Mouse (Mus musculus): ENCODE measurements around the gene Cdca3.
"Not testable (repeated sequence)": the region's sequence is repeated elsewhere in the genome, so short reads cannot be mapped to it uniquely, and the experiment has no call there.

Gene Cdca3

GRCm38 (mm10) chr6:124809052-124809774, 20.1 kb upstream of the Cdca3 start:
- peak; percentile 67 for DNase-seq (ENCODE audit: low read depth, low spot score)

DNA sequence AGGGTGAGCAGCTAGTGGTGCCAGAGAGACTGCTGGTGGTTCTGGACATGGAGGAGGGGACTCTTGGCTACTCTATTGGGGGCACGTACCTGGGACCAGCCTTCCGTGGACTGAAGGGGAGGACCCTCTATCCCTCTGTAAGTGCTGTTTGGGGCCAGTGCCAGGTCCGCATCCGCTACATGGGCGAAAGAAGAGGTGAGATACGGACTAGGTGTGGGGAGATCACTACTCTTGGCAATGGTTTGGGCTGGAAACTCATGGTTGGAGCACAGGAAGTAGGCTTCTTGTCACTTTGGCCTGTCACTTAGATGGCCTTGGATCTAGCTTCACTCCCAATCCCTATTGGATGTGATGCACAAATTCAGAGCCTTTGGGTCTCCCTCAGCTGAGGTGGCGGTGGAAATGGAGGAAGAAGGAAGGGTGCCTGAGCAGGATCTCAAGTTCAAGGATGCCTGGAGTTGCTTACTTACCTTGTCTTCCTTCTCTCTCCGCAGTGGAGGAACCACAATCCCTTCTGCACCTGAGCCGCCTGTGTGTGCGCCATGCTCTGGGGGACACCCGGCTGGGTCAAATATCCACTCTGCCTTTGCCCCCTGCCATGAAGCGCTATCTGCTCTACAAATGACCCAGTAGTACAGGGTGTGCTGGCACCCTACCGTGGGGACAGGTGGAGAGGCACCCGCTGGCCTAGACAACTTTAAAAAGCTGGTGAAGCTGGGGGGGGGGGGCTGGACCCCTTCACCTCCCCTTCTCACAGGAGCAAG, 19.4 kb upstream of the Cdca3 start:
- DNase-seq (ENCODE audit: low read depth, low spot score): no peak

DNA sequence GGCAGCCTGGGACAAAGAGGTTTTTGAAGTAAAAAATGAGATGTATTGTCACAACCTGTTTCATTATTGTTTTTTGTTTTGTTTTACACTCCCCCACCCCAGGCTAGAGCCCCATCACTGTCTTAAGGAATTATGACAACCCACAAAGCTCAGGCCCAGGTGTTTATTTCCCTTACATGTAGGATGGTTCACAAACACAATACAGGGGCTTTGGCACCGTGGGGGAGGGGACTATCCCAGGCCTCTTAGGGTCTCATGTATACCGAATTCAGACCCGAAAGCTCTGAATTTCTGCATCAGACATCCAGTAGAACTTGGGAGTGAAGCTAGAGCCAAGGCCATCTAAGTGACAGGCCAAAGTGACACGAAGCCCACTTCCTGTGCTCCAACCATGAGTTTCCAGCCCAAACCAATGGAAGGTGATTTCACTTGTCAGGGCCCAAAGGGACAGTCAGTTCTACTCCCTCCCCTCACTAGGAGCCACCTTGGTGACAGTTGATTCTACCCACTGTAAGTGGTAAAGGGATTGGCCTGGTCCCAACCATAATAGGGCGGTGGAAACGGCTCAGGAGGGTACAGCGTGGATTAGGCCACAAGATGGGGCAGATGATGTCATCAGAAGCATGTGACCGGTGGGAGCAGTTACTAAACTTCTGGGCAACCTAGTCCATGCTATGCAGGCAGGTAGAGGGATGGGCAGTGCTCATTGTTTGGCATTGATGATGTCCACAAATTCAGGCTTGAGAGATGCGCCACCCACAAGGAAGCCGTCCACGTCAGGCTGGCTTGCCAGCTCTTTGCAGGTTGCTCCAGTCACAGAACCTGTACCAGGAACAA, 18.6 kb upstream of the Cdca3 start:
- DNase-seq (ENCODE audit: low read depth, low spot score): not testable (repeated sequence)

- DNase-seq (ENCODE audit: low read depth, low spot score): no peak
Observed at GRCm38 (mm10) chr6:124811403-124811665, 18.0 kb upstream of the Cdca3 start.

- no peak for DNase-seq (ENCODE audit: low read depth, low spot score)
Observed at GRCm38 (mm10) chr6:124811701-124812560, 17.4 kb upstream of the Cdca3 start.

GRCm38 (mm10) chr6:124812848-124813247, 16.5 kb upstream of the Cdca3 start:
- no peak for DNase-seq (ENCODE audit: low read depth, low spot score)

- DNase-seq (ENCODE audit: low read depth, low spot score): peak; percentile 74
Observed at GRCm38 (mm10) chr6:124813496-124813895, 15.9 kb upstream of the Cdca3 start.

DNA sequence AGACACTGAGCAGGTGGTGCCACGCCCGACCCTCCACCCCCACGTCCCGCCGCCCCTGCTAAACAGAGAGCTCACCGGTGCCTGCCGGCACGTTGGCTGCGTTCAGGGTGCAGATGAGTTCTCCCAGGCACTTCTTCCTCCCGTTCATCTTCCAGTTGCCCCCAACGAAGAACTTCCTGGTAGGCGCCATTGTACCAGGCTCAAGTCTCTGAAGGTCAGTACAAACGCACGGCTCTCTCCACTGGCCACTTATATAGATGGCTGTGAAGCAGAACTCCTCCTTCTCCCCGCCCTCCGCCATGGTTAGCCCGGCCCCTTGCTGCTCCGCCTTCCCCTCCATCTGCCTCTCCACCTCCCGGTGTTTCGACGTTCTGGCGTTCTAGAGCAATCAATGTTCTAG, 15.4 kb upstream of the Cdca3 start, which contains the start of gene Tpi1:
Gene Tpi1 (minus strand): TSS at position 364 of the 400 bp plus-strand sequence.
- DNase-seq (ENCODE audit: low read depth, low spot score): peak; percentile 82

DNA sequence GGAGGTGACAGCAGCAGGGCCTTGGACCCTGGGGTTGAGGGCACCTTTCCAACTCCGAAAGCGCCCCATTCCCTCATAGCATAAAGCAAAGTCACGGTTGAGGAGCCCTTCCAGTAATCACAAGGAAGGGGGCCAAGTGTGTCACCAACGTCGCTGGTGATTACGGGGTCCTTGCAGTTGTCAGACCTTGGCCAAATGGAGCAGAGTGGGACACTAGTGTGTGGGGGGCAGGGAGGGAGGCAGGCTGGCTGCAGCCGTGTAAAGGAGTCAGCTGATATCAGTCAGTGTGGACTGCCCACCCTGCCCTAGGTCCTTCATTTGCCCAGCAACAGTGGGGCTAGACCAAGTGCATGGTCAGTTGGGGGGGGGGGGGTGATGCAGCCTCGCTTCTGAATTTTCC, 14.9 kb upstream of the Cdca3 start:
- DNase-seq (ENCODE audit: low read depth, low spot score): no peak

GRCm38 (mm10) chr6:124814858-124815774, 14.2 kb upstream of the Cdca3 start:
- DNase-seq (ENCODE audit: low read depth, low spot score): no peak

DNA sequence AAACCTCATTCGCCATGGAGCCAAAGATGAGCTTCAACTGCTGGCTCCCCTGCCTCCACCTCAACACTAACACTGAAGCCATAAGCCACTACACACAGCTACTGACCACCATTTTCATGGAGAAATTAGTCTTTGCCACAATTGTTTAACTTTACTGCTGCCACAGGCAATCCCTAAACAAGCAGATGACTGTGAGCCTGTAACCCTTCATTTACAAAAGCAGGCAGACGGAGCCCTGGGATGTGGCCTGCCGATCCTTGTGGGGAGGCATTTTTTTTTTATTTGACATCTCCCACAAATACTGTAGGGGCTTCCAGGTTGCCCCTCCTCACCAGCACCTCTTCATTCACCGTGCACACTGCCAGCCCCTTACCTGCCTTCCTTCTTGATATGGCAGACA, 12.7 kb upstream of the Cdca3 start:
- DNase-seq (ENCODE audit: low read depth, low spot score): no peak

DNA sequence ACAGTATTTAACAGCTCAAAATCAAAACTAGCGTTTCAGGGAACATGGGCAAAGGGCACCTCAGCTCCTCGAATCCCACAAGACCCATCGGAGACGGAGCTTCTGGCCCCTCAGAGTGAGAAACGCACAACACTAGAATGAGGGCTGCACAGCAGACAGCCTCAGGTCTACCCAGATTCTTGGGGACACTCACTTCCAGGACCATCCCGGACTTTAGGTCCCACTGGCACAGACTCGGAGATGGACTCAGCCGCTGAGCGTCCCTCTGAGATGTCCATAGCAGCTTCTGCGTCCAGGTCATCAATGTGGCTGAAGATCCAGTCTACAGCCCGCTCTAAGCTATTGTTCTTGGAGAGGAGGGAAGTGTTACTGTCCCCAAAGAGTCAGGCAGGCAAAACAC, 12.2 kb upstream of the Cdca3 start:
- no peak for DNase-seq (ENCODE audit: low read depth, low spot score)

DNA sequence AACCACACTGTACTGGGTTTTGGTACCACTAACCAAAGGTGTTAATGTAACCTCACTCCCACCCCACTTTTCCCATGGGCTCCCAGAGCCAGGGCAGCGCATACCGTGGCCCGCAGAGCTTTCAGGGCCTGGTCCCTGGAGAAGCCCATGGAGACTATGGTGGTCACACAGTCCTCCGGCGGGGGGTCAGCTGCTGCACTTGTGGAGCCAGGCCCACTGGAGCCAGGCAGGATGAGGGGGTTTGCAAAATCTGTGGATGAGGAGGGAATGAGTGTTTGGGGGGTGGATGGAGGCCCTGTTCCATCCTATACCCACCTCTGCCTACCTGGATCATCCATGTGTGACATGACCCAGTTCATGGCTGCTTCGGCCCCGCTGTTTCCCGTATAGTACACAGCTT, 11.8 kb upstream of the Cdca3 start:
- no peak for DNase-seq (ENCODE audit: low read depth, low spot score)

GRCm38 (mm10) chr6:124817971-124818370, 11.4 kb upstream of the Cdca3 start:
- DNase-seq (ENCODE audit: low read depth, low spot score): no peak

- no peak for DNase-seq (ENCODE audit: low read depth, low spot score)
Observed at GRCm38 (mm10) chr6:124820891-124821290, 8.5 kb upstream of the Cdca3 start.

DNA sequence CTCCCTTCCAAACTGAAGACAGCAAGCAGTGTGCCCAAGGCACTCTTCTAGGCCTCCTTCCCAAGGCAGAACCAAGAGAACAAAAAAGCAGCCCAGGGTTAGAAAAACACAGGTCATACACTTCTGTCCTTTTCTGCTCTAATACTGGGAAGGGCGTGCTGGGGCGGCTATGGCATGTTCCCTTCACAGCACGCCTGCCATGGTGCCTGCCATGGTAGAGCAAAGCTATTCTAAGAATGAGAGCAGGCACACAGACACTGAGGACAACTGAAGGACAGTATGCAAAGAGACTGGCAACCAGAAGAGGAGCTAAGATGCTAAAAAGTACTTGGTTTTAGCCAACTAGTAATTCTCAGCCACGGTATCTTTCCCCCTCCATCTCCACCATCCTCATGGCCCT, 7.3 kb upstream of the Cdca3 start:
- DNase-seq (ENCODE audit: low read depth, low spot score): no peak

GRCm38 (mm10) chr6:124828101-124828592, 1.2 kb upstream of the Cdca3 start:
- DNase-seq (ENCODE audit: low read depth, low spot score): peak; percentile 56

GRCm38 (mm10) chr6:124829799-124830700, 703 bp downstream of the Cdca3 start:
- peak; percentile 96 for DNase-seq (ENCODE audit: low read depth, low spot score)

- DNase-seq (ENCODE audit: low read depth, low spot score): not testable (repeated sequence)
Observed at GRCm38 (mm10) chr6:124831199-124831598, 1.9 kb downstream of the Cdca3 start.

Data from CD4-positive helper T cell, adult 2 months (primary cell).